Mouse (Mus musculus): ENCODE data around the gene Gm20888.
"Not testable (repeated sequence)": the region's sequence is repeated elsewhere in the genome, so short reads cannot be mapped to it uniquely, and the experiment has no call there.

Gm20888 gene

GRCm38 (mm10) chrY:70441582-70441981, at the start of gene Gm20888:
Gm20888 (plus strand) TSS chrY:70441882.
- DNase-seq = not testable (repeated sequence)

Measured in kidney, adult 8-10 months (tissue).